Mouse (Mus musculus) thymus, adult 2 months (tissue): ENCODE data around the gene Pir.

Source experiments
- CTCF ChIP-seq: fragments of 200-500 bp; IDR thresholded peaks from 2 replicates; pipeline ENCODE4 v1.5.1; 2012; ENCODE audit warnings: mild to moderate bottlenecking, control low read depth, low read length, moderate library complexity, borderline replicate concordance; ENCODE audit not compliant: control insufficient read depth, poor library complexity, insufficient read depth; ENCODE audit errors: extremely low read depth
- POLR2A ChIP-seq: fragments of 200-500 bp; IDR thresholded peaks from 2 replicates; pipeline ENCODE4 v1.6.1; 2012; ENCODE audit warnings: mild to moderate bottlenecking, low read length, control low read depth, moderate library complexity; ENCODE audit not compliant: control insufficient read depth, poor library complexity, insufficient read depth; ENCODE audit errors: extremely low read depth

- TF ChIP-seq CTCF (no peak), POLR2A (no peak)
Measured at GRCm38 (mm10) chrX:164345359-164345938, 76.3 kb downstream of the Pir start.
